Mouse (Mus musculus) small intestine, adult 2 months (tissue): Measurements from ENCODE around the gene Ccdc157.

Experiments
- CTCF ChIP-seq: fragments of 200-500 bp; IDR thresholded peaks from 2 replicates; pipeline ENCODE4 v1.5.1; 2012; ENCODE audit warnings: low read depth, mild to moderate bottlenecking, control low read depth, inconsistent platforms, low read length, moderate library complexity, mixed read lengths; ENCODE audit not compliant: insufficient replicate concordance, insufficient read length; ENCODE audit errors: extremely low read depth
- POLR2A ChIP-seq: fragments of 200-500 bp; IDR thresholded peaks from 2 replicates; pipeline ENCODE4 v1.6.1; 2012; ENCODE audit warnings: low read depth, mild to moderate bottlenecking, control low read depth, inconsistent platforms, low read length, moderate library complexity

DNA sequence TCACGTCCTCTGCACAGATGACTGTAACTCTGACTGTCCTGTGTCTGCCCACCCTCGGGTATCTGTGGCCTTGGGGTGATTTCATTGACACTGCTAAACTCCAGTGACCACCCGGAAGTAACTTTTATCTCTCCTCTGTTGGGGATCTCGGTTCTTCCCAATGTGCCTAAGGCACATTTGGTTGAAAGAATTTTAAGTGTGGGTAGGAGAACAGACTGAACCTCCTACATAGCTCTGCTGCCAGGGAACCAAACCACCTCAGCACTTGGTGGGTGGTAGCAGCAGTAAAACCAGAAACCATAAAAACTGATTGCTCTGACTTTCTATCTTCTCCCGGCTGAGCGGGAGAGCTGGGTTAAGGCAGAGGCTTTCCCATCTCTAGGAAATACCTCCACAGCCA is 54.6 kb downstream of the Ccdc157 start:
- TF ChIP-seq CTCF, result no peak
- TF ChIP-seq POLR2A, result no peak
